Mouse (Mus musculus): ENCODE data around the gene Qsox2. TPM values are rescaled to one million over a fixed set of nuclear protein-coding genes. Genes with fewer than 3 reads are reported as not detected.

The Qsox2 gene
- total and polyA plus RNA-seq, 2 experiments from 2014 or later, result 9.1 to 22.2 TPM

- Histone ChIP-seq H3K9ac (no peak overlapping the region), H3K36me3 (ENCODE audit: insufficient read depth) (no peaks in the 10 kb centered on the region), H3K4me1 (ENCODE audit: insufficient read depth) (peaks cover 8% of the 10 kb centered on the region; the same call in 1 of the 2 replicates), H3K9me3 (ENCODE audit: low read length) (no peaks in the 10 kb centered on the region), H3K27me3 (ENCODE audit: insufficient read depth, low read length) (no peaks in the 10 kb centered on the region), H3K4me2 (ENCODE audit: low read depth) (no peak overlapping the region), H3K27ac (ENCODE audit: low read depth, low read length) (no peak overlapping the region), H3K4me3 (ENCODE audit: low read depth, low read length) (no peak overlapping the region)
- TF ChIP-seq CTCF (IDR thresholded peaks at IDR 0.05; ENCODE audit: low read depth), result no peak
- ATAC-seq (no peak), DNase-seq (no peak)
- WGBS, result 51% methylated on average over 3 of the region's 3 CpGs
These were observed 3.5 kb upstream of the Qsox2 start for GRCm38 (mm10) chr2:26240841-26241240.

GRCm38 (mm10) chr2:26240330-26240729 is 3.0 kb upstream of the Qsox2 start:
- Histone ChIP-seq H3K9ac (no peak overlapping the region), H3K9me3 (ENCODE audit: low read length) (no peaks in the 10 kb centered on the region), H3K27me3 (ENCODE audit: insufficient read depth, low read length) (no peaks in the 10 kb centered on the region), H3K4me1 (ENCODE audit: insufficient read depth) (peaks cover 10% of the 10 kb centered on the region; the same call in 1 of the 2 replicates), H3K27ac (ENCODE audit: low read depth, low read length) (no peak overlapping the region), H3K4me3 (ENCODE audit: low read depth, low read length) (no peak overlapping the region), H3K4me2 (ENCODE audit: low read depth) (no peak overlapping the region), H3K36me3 (ENCODE audit: insufficient read depth) (no peaks in the 10 kb centered on the region)
- 38% methylated on average over 9 of the region's 9 CpGs for WGBS
- 0 out of 2 replicates have a peak, but pooled peaks have one; percentile 25 for ATAC-seq
- DNase-seq, result peak; percentile 10
- no peak for TF ChIP-seq CTCF (IDR thresholded peaks at IDR 0.05; ENCODE audit: low read depth)

- WGBS, result 4% methylated on average over 51 of the region's 51 CpGs
- ATAC-seq, result peak; percentile 54
- Histone ChIP-seq H3K4me3 (ENCODE audit: low read depth, low read length) (peak overlapping the region; percentile 89), H3K9ac (peak overlapping the region; percentile 90), H3K36me3 (ENCODE audit: insufficient read depth) (no peaks in the 10 kb centered on the region), H3K4me1 (ENCODE audit: insufficient read depth) (peaks cover 10% of the 10 kb centered on the region; the same call in 1 of the 2 replicates), H3K4me2 (ENCODE audit: low read depth) (peak overlapping the region; percentile 93), H3K27me3 (ENCODE audit: insufficient read depth, low read length) (no peaks in the 10 kb centered on the region), H3K27ac (ENCODE audit: low read depth, low read length) (peak overlapping the region; percentile 85), H3K9me3 (ENCODE audit: low read length) (no peaks in the 10 kb centered on the region)
- no peak for TF ChIP-seq CTCF (IDR thresholded peaks at IDR 0.05; ENCODE audit: low read depth)
- peak; percentile 2 for DNase-seq
These were observed 540 bp downstream of the Qsox2 start for GRCm38 (mm10) chr2:26236681-26237289.

GRCm38 (mm10) chr2:26234771-26235170 is 2.6 kb downstream of the Qsox2 start:
- H3K27ac ChIP-seq (ENCODE audit: low read depth, low read length), result no peak overlapping the region
- no peaks in the 10 kb centered on the region; the same call in 1 of the 2 replicates for H3K36me3 ChIP-seq (ENCODE audit: insufficient read depth)
- no peak overlapping the region for H3K9ac ChIP-seq
- peaks cover 10% of the 10 kb centered on the region; the same call in 1 of the 2 replicates for H3K4me1 ChIP-seq (ENCODE audit: insufficient read depth)
- TF ChIP-seq CTCF (IDR thresholded peaks at IDR 0.05; ENCODE audit: low read depth), result no peak
- H3K27me3 ChIP-seq (ENCODE audit: insufficient read depth, low read length), result no peaks in the 10 kb centered on the region
- no peak overlapping the region for H3K4me3 ChIP-seq (ENCODE audit: low read depth, low read length)
- H3K9me3 ChIP-seq (ENCODE audit: low read length), result no peaks in the 10 kb centered on the region
- ATAC-seq (no peak), DNase-seq (no peak)
- H3K4me2 ChIP-seq (ENCODE audit: low read depth), result no peak overlapping the region
- 85% methylated on average over 2 of the region's 2 CpGs for whole genome bisulfite sequencing

GRCm38 (mm10) chr2:26234253-26234652 is 3.1 kb downstream of the Qsox2 start:
- Histone ChIP-seq H3K27ac (ENCODE audit: low read depth, low read length) (no peak overlapping the region), H3K27me3 (ENCODE audit: insufficient read depth, low read length) (no peaks in the 10 kb centered on the region), H3K4me2 (ENCODE audit: low read depth) (no peak overlapping the region), H3K9ac (no peak overlapping the region), H3K4me1 (ENCODE audit: insufficient read depth) (peaks cover 10% of the 10 kb centered on the region; the same call in 1 of the 2 replicates), H3K4me3 (ENCODE audit: low read depth, low read length) (no peak overlapping the region), H3K36me3 (ENCODE audit: insufficient read depth) (no peaks in the 10 kb centered on the region; the same call in 1 of the 2 replicates), H3K9me3 (ENCODE audit: low read length) (no peaks in the 10 kb centered on the region)
- no peak for ATAC-seq
- TF ChIP-seq CTCF (IDR thresholded peaks at IDR 0.05; ENCODE audit: low read depth), result no peak
- 85% methylated on average over 5 of the region's 5 CpGs for WGBS
- DNase-seq, result no peak

- no peak overlapping the region for H3K4me3 ChIP-seq (ENCODE audit: low read depth, low read length)
- ATAC-seq (no peak), DNase-seq (no peak)
- no peak overlapping the region for H3K9ac ChIP-seq
- WGBS, result 85% methylated on average over 3 of the region's 3 CpGs
- H3K4me2 ChIP-seq (ENCODE audit: low read depth), result no peak overlapping the region
- no peak for TF ChIP-seq CTCF (IDR thresholded peaks at IDR 0.05; ENCODE audit: low read depth)
- no peak overlapping the region for H3K27ac ChIP-seq (ENCODE audit: low read depth, low read length)
- no peaks in the 10 kb centered on the region for H3K9me3 ChIP-seq (ENCODE audit: low read length)
- H3K27me3 ChIP-seq (ENCODE audit: insufficient read depth, low read length), result no peaks in the 10 kb centered on the region
- H3K4me1 ChIP-seq (ENCODE audit: insufficient read depth), result peaks cover 7% of the 10 kb centered on the region; the same call in 1 of the 2 replicates
- no peaks in the 10 kb centered on the region; the same call in 1 of the 2 replicates for H3K36me3 ChIP-seq (ENCODE audit: insufficient read depth)
These were observed 6.0 kb downstream of the Qsox2 start for GRCm38 (mm10) chr2:26231366-26231765.

GRCm38 (mm10) chr2:26230253-26230652 is 7.1 kb downstream of the Qsox2 start:
- no peak for DNase-seq
- Histone ChIP-seq H3K27ac (ENCODE audit: low read depth, low read length) (no peak overlapping the region), H3K9me3 (ENCODE audit: low read length) (no peaks in the 10 kb centered on the region), H3K4me3 (ENCODE audit: low read depth, low read length) (no peak overlapping the region), H3K9ac (no peak overlapping the region), H3K36me3 (ENCODE audit: insufficient read depth) (no peaks in the 10 kb centered on the region; the same call in 1 of the 2 replicates), H3K27me3 (ENCODE audit: insufficient read depth, low read length) (no peaks in the 10 kb centered on the region), H3K4me1 (ENCODE audit: insufficient read depth) (no peaks in the 10 kb centered on the region), H3K4me2 (ENCODE audit: low read depth) (no peak overlapping the region)
- no peak for ATAC-seq
- no peak for TF ChIP-seq CTCF (IDR thresholded peaks at IDR 0.05; ENCODE audit: low read depth)
- 70% methylated on average over 4 of the region's 4 CpGs for WGBS

Data from forebrain, postnatal 0 days (tissue).